Mouse (Mus musculus) intestine, postnatal 0 days (tissue): ENCODE data around the gene Cdh18. TPM values are rescaled to one million over a fixed set of nuclear protein-coding genes. Genes with fewer than 3 reads are reported as not detected.
"Not testable (repeated sequence)": the region's sequence is repeated elsewhere in the genome, so short reads cannot be mapped to it uniquely, and the experiment has no call there.

Experiments
- ATAC-seq: fragments of 200-750 bp; cut with Nextera tagmentation; 2 replicates; pipeline ENCODE4 v1.8.0; 2017; ENCODE audit warnings: mild to moderate bottlenecking, moderate TSS enrichment, moderate library complexity
- H3K27ac ChIP-seq: fragments of 300-500 bp; sonication (generic); 2 replicates; pipeline ENCODE4 v1.5.1; 2014; ENCODE audit warnings: mild to moderate bottlenecking, low read depth, low read length, moderate library complexity
- H3K27me3 ChIP-seq: fragments of 300-500 bp; sonication (generic); replicated peaks from 2 replicates; pipeline ENCODE4 v1.6.1; 2014; ENCODE audit warnings: low read length, mixed read lengths; ENCODE audit not compliant: control insufficient read depth, insufficient read depth
- H3K36me3 ChIP-seq: fragments of 300-500 bp; sonication (generic); 2 replicates; pipeline ENCODE4 v1.6.1; 2014; ENCODE audit warnings: mild to moderate bottlenecking, moderate library complexity; ENCODE audit not compliant: control insufficient read depth, insufficient read depth
- H3K4me1 ChIP-seq: fragments of 300-500 bp; sonication (generic); replicated peaks from 2 replicates; pipeline ENCODE4 v1.6.1; 2014; ENCODE audit warnings: antibody characterized with exemption, low read length, mixed read lengths; ENCODE audit not compliant: control insufficient read depth, insufficient read depth
- H3K4me2 ChIP-seq: fragments of 300-500 bp; sonication (generic); replicated peaks from 2 replicates; pipeline ENCODE4 v1.6.1; 2014; ENCODE audit warnings: low read depth, mild to moderate bottlenecking, moderate library complexity
- H3K4me3 ChIP-seq: fragments of 300-500 bp; sonication (generic); 2 replicates; pipeline ENCODE4 v1.5.1; 2014; ENCODE audit warnings: low read depth, low read length
- H3K9ac ChIP-seq: fragments of 300-500 bp; sonication (generic); 2 replicates; pipeline ENCODE4 v1.6.1; 2014; ENCODE audit warnings: mild to moderate bottlenecking, low read depth, low read length
- H3K9me3 ChIP-seq: fragments of 300-500 bp; sonication (generic); 2 replicates; pipeline ENCODE4 v1.6.1; 2016; ENCODE audit warnings: mixed run types; ENCODE audit not compliant: control insufficient read depth
- CTCF ChIP-seq: sonication (generic); IDR thresholded peaks from 2 replicates; pipeline ENCODE4 v1.5.1; 2016; ENCODE audit warnings: low read depth, mild to moderate bottlenecking, control low read depth, antibody characterized with exemption, moderate library complexity
- WGBS: fragments of 180-500 bp; shearing (Covaris S2); extraction: QIAGEN DNeasy Blood & Tissue Kit; methylation state at CpG from one replicate; pipeline ENCODE4 v1.1.7; 2014; 5-methylcytosine and 5-hydroxymethylcytosine counted together
- polyA plus RNA-seq: library from polyadenylated mRNA; unstranded; fragments of >200 nt; fragmentation: Nextera tagmentation; extraction: Ambion mirVana; gene quantifications from 2 replicates; pipeline ENCODE4 v1.2.1, GENCODE M21; 2015

The Cdh18 gene
- polyA plus RNA-seq, 1 experiment from 2014 or later, result 0.25 TPM

GRCm38 (mm10) chr15:23317409-23317808, 768.6 kb downstream of the Cdh18 start:
- no peak overlapping the region for H3K4me2 ChIP-seq
- no peak for TF ChIP-seq CTCF
- no peaks in the 10 kb centered on the region for H3K9me3 ChIP-seq
- no peak for ATAC-seq
- no peaks in the 10 kb centered on the region for H3K27me3 ChIP-seq
- no peak overlapping the region for H3K9ac ChIP-seq
- no peaks in the 10 kb centered on the region for H3K4me1 ChIP-seq
- H3K27ac ChIP-seq, result no peak overlapping the region
- no peaks in the 10 kb centered on the region for H3K36me3 ChIP-seq
- H3K4me3 ChIP-seq, result no peak overlapping the region

- WGBS, result no CpG with 5 or more reads among the region's 4 CpGs
- H3K4me3 ChIP-seq, H3K36me3 ChIP-seq, H3K27me3 ChIP-seq, H3K4me2 ChIP-seq, H3K4me1 ChIP-seq, ATAC-seq, H3K9me3 ChIP-seq, H3K9ac ChIP-seq, H3K27ac ChIP-seq: not testable (repeated sequence)
Measured at GRCm38 (mm10) chr15:23340338-23340737, 791.5 kb downstream of the Cdh18 start.

- Histone ChIP-seq H3K36me3 (no peaks in the 10 kb centered on the region), H3K4me3 (no peak overlapping the region), H3K27me3 (no peaks in the 10 kb centered on the region), H3K9me3 (no peaks in the 10 kb centered on the region), H3K4me1 (no peaks in the 10 kb centered on the region), H3K9ac (no peak overlapping the region), H3K4me2 (no peak overlapping the region), H3K27ac (no peak overlapping the region)
- 77% methylated on average over 2 of the region's 2 CpGs for WGBS
- no peak for ATAC-seq
- TF ChIP-seq CTCF, result no peak
Measured at GRCm38 (mm10) chr15:23351078-23351477, 802.3 kb downstream of the Cdh18 start.

- WGBS, result 87% methylated on average over 3 of the region's 3 CpGs
- Histone ChIP-seq H3K9me3 (no peaks in the 10 kb centered on the region), H3K4me1 (no peaks in the 10 kb centered on the region), H3K36me3 (no peaks in the 10 kb centered on the region), H3K27me3 (no peaks in the 10 kb centered on the region), H3K9ac (no peak overlapping the region), H3K27ac (no peak overlapping the region), H3K4me3 (no peak overlapping the region), H3K4me2 (no peak overlapping the region)
- no peak for ATAC-seq
- TF ChIP-seq CTCF, result no peak
Measured at GRCm38 (mm10) chr15:23366325-23366724, 817.5 kb downstream of the Cdh18 start.

- H3K4me1 ChIP-seq, result no peaks in the 10 kb centered on the region
- H3K9me3 ChIP-seq, result no peaks in the 10 kb centered on the region
- no peak for TF ChIP-seq CTCF
- 59% methylated on average over 1 of the region's 1 CpGs for WGBS
- no peak overlapping the region for H3K9ac ChIP-seq
- no peak overlapping the region for H3K27ac ChIP-seq
- H3K36me3 ChIP-seq, result no peaks in the 10 kb centered on the region
- no peak overlapping the region for H3K4me3 ChIP-seq
- H3K27me3 ChIP-seq, result no peaks in the 10 kb centered on the region
- ATAC-seq, result no peak
- no peak overlapping the region for H3K4me2 ChIP-seq
Measured at GRCm38 (mm10) chr15:23367712-23368111, 818.9 kb downstream of the Cdh18 start.

GRCm38 (mm10) chr15:23378016-23378750, 829.4 kb downstream of the Cdh18 start:
- TF ChIP-seq CTCF, result no peak

More at GRCm38 (mm10) chr15:23378016-23378750, 829.4 kb downstream of the Cdh18 start:
- no peaks in the 10 kb centered on the region for H3K4me1 ChIP-seq
- WGBS, result 89% methylated on average over 2 of the region's 2 CpGs
- no peak overlapping the region for H3K9ac ChIP-seq
- no peaks in the 10 kb centered on the region for H3K9me3 ChIP-seq
- H3K4me3 ChIP-seq, result no peak overlapping the region
- no peaks in the 10 kb centered on the region for H3K27me3 ChIP-seq
- H3K27ac ChIP-seq, result no peak overlapping the region
- no peak for ATAC-seq
- H3K4me2 ChIP-seq, result no peak overlapping the region
- H3K36me3 ChIP-seq, result no peaks in the 10 kb centered on the region
